Mouse (Mus musculus): ENCODE measurements around the gene Osbpl7. TPM values are rescaled to one million over a fixed set of nuclear protein-coding genes. Genes with fewer than 3 reads are reported as not detected.

The Osbpl7 gene
- total and polyA plus RNA-seq, 3 experiments: 11.5 to 18.9 TPM; not detected in 1

- peaks cover 0 to 25% of the 10 kb centered on the region in 2 experiments; a peak in 2 of 4 replicates for H3K36me3 ChIP-seq (ENCODE audit: control insufficient read depth in 1 of 2, insufficient read depth in 2 of 2, low read length in 2 of 2)
- no peak overlapping the region for H3K9ac ChIP-seq (ENCODE audit: control insufficient read depth, low read depth, low read length, poor library complexity, severe bottlenecking)
- peak in 1 of 2 experiments; percentile 59; a peak in 2 of 4 replicates for TF ChIP-seq EP300 (IDR thresholded peaks at IDR 0.05; ENCODE audit: low read depth in 1 of 2, low read length in 2 of 2)
- TF ChIP-seq RCOR1 (IDR thresholded peaks at IDR 0.05; ENCODE audit: low read depth, low read length): peak; percentile 76
- peak; percentile 87 for TF ChIP-seq GATA1 (IDR thresholded peaks at IDR 0.05; ENCODE audit: low read depth, low read length)
- no peak for TF ChIP-seq JUND (IDR thresholded peaks at IDR 0.05; ENCODE audit: low read depth, low read length)
- TF ChIP-seq TCF12 (IDR thresholded peaks at IDR 0.05; ENCODE audit: low read depth, low read length): peak; percentile 57
- TF ChIP-seq MEF2A (IDR thresholded peaks at IDR 0.05; ENCODE audit: extremely low read depth, insufficient replicate concordance, low read depth, low read length, poor library complexity, severe bottlenecking): no peak
- H3K4me1 ChIP-seq (ENCODE audit: control insufficient read depth in 1 of 2, insufficient read depth in 2 of 2, low read length in 2 of 2): peaks cover 15 to 28% of the 10 kb centered on the region in 2 experiments
- H3K4me3 ChIP-seq (ENCODE audit: control insufficient read depth in 1 of 2, insufficient read depth in 1 of 2, low read depth in 2 of 2, low read length in 2 of 2): no peak overlapping the region
- H3K27ac ChIP-seq (ENCODE audit: control insufficient read depth, low read depth, low read length): no peak overlapping the region
- H3K9me3 ChIP-seq (replicated peaks; ENCODE audit: insufficient read depth, low read length): no peaks in the 10 kb centered on the region
- peak; percentile 44 for DNase-seq (ENCODE audit: low read depth, low spot score)
- no peaks in the 10 kb centered on the region for H3K79me2 ChIP-seq (ENCODE audit: control insufficient read depth, insufficient read depth, low read length, poor library complexity)
- H3K27me3 ChIP-seq (ENCODE audit: control insufficient read depth in 1 of 2, insufficient read depth in 2 of 2, low read length in 2 of 2): peaks cover 4 to 7% of the 10 kb centered on the region in 2 experiments; a peak in 3 of 4 replicates
Measured at GRCm38 (mm10) chr11:97007093-97007794, 43.2 kb upstream of the Osbpl7 start.

- peaks cover 0 to 25% of the 10 kb centered on the region in 2 experiments; a peak in 2 of 4 replicates for H3K36me3 ChIP-seq (ENCODE audit: control insufficient read depth in 1 of 2, insufficient read depth in 2 of 2, low read length in 2 of 2)
- TF ChIP-seq MYB (IDR thresholded peaks at IDR 0.05; ENCODE audit: low read depth, low read length) (no peak), MXI1 (IDR thresholded peaks at IDR 0.05; ENCODE audit: low read depth, low read length) (peak; percentile 20; the same call in 1 of the 2 replicates), NRF1 (IDR thresholded peaks at IDR 0.05; ENCODE audit: insufficient read depth, low read depth, low read length, poor library complexity, severe bottlenecking) (no peak), JUND (IDR thresholded peaks at IDR 0.05; ENCODE audit: low read depth, low read length) (no peak), MYC (IDR thresholded peaks at IDR 0.05; ENCODE audit: low read depth, low read length) (0 out of 2 replicates have a peak, but pooled peaks have one; percentile 9), MAZ (IDR thresholded peaks at IDR 0.05; ENCODE audit: low read depth, low read length) (no peak), POLR2AphosphoS5 (IDR thresholded peaks at IDR 0.05; ENCODE audit: borderline replicate concordance, low read depth, low read length) (no peak), ZNF384 (IDR thresholded peaks at IDR 0.05; ENCODE audit: low read depth, low read length) (peak; percentile 93)
- peaks cover 4 to 12% of the 10 kb centered on the region in 2 experiments for H3K27me3 ChIP-seq (ENCODE audit: control insufficient read depth in 1 of 2, insufficient read depth in 2 of 2, low read length in 2 of 2)
Measured at GRCm38 (mm10) chr11:97009198-97009790, 41.1 kb upstream of the Osbpl7 start.

More at GRCm38 (mm10) chr11:97009198-97009790, 41.1 kb upstream of the Osbpl7 start:
- no peak overlapping the region for H3K4me3 ChIP-seq (ENCODE audit: control insufficient read depth in 1 of 2, insufficient read depth in 1 of 2, low read depth in 2 of 2, low read length in 2 of 2)
- peak; percentile 65 for DNase-seq (ENCODE audit: low read depth, low spot score)
- H3K4me1 ChIP-seq (ENCODE audit: control insufficient read depth in 1 of 2, insufficient read depth in 2 of 2, low read length in 2 of 2): peaks cover 15 to 28% of the 10 kb centered on the region in 2 experiments
- no peaks in the 10 kb centered on the region for H3K9me3 ChIP-seq (replicated peaks; ENCODE audit: insufficient read depth, low read length)
- H3K9ac ChIP-seq (ENCODE audit: control insufficient read depth, low read depth, low read length, poor library complexity, severe bottlenecking): no peak overlapping the region; the same call in 1 of the 2 replicates
- no peak overlapping the region for H3K27ac ChIP-seq (ENCODE audit: control insufficient read depth, low read depth, low read length)
- H3K79me2 ChIP-seq (ENCODE audit: control insufficient read depth, insufficient read depth, low read length, poor library complexity): no peaks in the 10 kb centered on the region

All from MEL (cell line).